Mouse (Mus musculus) brown adipose tissue, adult 24 weeks (tissue): Measurements from ENCODE around the gene Vipr1. TPM values are rescaled to one million over a fixed set of nuclear protein-coding genes. Genes with fewer than 3 reads are reported as not detected.

Experiments used
- H3K27ac ChIP-seq: fragments of 200-500 bp; replicated peaks from 2 replicates; pipeline ENCODE4 v1.5.1; 2012; ENCODE audit warnings: low read depth, mild to moderate bottlenecking, low read length
- H3K4me1 ChIP-seq: fragments of 200-500 bp; 2 replicates; pipeline ENCODE4 v1.6.1; 2012; ENCODE audit warnings: low read length, mixed read lengths; ENCODE audit not compliant: control insufficient read depth, insufficient read depth, insufficient read length
- H3K4me3 ChIP-seq: fragments of 200-500 bp; 2 replicates; pipeline ENCODE4 v1.5.1; 2012; ENCODE audit warnings: low read depth, mild to moderate bottlenecking, low read length, moderate library complexity; ENCODE audit not compliant: insufficient read depth
- polyA plus RNA-seq: library from polyadenylated mRNA; stranded (reverse); fragments of >200 nt; gene quantifications from 2 replicates; pipeline ENCODE4 v1.2.4, GENCODE M21; 2012; ENCODE audit not compliant: missing spikeins, insufficient read depth, insufficient read length

Gene Vipr1
- polyA plus RNA-seq, 1 experiment, result not detected

DNA sequence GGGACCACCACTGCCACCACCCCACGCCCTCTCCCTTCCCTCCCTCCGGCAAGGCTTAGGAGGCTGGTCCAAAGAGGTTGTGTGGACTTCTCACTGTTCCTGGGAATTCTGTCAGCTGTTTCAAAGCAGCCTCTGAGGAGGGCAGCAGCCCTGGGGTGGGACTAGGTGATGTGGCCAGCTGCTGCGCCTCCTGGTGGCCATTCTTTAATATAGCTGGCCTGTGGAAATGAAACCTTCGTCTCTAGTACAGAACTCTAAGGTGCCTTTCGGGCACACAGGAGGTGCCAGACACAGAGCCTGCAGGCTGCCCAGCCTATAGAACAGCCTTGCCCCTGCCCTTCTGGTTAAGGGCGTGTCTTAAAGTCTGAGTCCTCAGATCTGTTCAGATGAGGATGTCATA lies 37.0 kb downstream of the Vipr1 start:
- Histone ChIP-seq H3K4me1 (no peaks in the 10 kb centered on the region), H3K27ac (no peak overlapping the region), H3K4me3 (no peak overlapping the region)

GRCm38 (mm10) chr9:121681191-121681590 lies 38.7 kb downstream of the Vipr1 start:
- Histone ChIP-seq H3K4me3 (no peak overlapping the region), H3K27ac (no peak overlapping the region), H3K4me1 (no peaks in the 10 kb centered on the region)

- no peak overlapping the region for H3K27ac ChIP-seq
- no peaks in the 10 kb centered on the region for H3K4me1 ChIP-seq
- H3K4me3 ChIP-seq, result no peak overlapping the region
These were observed 39.6 kb downstream of the Vipr1 start for GRCm38 (mm10) chr9:121682037-121682680.

DNA sequence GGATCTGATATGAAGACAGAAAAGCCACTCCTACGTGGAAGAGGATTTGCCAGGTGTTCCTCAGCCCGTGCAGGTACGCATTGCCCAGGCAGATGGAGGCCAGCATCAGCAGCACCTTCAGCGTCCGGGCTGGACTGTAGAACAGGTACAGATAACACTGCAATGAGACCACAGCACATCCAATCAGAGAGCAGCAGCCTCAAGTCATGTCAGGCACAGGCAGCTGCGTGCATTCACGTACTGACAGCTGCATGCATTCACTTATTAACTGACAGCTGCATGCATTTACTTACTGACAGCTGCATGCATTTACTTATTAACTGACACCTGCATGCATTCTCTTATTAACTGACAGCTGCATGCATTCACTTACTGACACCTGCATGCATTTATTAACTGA lies 42.2 kb downstream of the Vipr1 start:
- Histone ChIP-seq H3K27ac (no peak overlapping the region), H3K4me3 (no peak overlapping the region), H3K4me1 (no peaks in the 10 kb centered on the region)

DNA sequence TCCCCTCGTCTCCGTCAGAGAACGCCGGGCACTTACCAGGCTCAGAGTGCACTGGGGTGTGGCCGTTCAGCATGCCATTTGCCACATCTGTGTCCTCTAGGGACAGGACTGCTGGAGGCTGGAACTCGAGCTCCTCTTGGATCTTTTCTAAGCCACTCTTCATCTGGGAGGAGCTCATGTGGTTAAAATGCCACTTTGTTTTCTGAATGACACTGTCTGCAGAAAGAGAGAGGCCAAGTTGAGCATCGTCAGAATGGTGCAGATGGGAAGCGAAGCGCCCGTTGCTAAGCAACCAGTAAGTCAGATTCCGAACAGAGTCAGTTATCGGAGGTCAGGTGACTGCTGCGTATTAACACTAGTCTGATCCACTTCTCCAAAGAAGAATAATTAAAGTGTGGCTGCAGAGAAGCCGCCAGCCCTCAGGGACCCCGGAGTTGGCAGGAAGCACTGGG lies 47.7 kb downstream of the Vipr1 start:
- no peak overlapping the region for H3K27ac ChIP-seq

DNA sequence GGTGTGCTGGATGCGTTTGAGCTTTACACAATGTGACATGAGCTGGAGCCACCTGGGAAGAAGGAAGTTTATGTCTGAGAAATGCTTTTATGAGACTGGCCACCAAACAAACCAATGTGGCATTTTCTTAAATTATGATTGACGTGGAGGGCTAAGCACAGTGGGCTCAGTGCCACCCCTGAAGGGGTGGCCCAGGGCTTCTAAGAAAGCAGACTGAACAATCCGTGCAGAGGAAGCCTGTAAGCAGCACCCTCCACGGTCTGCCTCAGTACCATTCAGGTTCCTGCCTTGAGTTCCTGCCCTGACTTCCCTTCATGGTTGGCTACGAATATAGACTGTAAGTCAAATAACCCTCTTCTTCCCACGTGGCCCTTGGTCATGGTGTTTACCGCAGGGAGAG lies 48.2 kb downstream of the Vipr1 start:
- Histone ChIP-seq H3K27ac (no peak overlapping the region), H3K4me1 (no peaks in the 10 kb centered on the region), H3K4me3 (no peak overlapping the region)

More for the DNA sequence above, 47.7 kb downstream of the Vipr1 start:
- Histone ChIP-seq H3K4me3 (no peak overlapping the region), H3K4me1 (no peaks in the 10 kb centered on the region)

- Histone ChIP-seq H3K4me1 (no peaks in the 10 kb centered on the region), H3K27ac (no peak overlapping the region), H3K4me3 (no peak overlapping the region)
These were observed 52.2 kb downstream of the Vipr1 start for GRCm38 (mm10) chr9:121694736-121695135.

GRCm38 (mm10) chr9:121696626-121697025 lies 54.1 kb downstream of the Vipr1 start:
- Histone ChIP-seq H3K4me3 (no peak overlapping the region), H3K27ac (no peak overlapping the region), H3K4me1 (no peaks in the 10 kb centered on the region)

DNA sequence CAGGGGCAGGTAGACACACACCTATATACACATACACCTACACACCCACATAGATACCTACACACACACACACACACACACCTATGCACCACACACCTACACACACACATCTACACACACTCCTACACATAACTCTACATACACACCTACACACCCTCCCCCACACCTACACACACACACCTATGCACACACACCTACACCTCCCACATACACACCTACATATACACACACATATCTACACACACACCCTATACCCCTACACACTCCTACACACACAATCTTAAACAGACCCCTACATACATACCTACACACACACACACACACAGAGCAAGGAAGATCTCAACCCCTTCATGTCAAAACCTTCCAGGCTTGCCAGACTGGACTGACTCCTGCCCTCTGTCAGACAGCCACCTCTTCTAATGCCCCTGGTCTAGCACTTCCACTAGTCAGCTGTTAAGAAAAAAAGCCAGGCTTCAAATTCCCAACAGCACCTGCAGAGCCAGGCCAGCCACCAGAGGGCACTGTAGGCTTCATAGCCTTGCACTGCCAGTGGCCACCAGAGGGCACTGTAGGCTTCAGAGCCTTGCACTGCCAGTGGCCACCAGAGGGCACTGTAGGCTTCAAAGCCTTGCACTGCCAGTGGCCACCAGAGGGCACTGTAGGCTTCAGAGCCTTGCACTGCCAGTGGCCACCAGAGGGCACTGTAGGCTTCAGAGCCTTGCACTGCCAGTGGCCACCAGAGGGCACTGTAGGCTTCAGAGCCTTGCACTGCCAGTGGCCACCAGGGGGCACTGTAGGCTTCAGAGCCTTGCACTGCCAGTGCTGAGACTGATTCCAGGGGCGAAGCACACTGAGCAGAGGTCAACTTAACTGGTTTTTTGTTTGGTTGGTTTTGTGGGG lies 54.9 kb downstream of the Vipr1 start:
- Histone ChIP-seq H3K27ac (no peak overlapping the region), H3K4me3 (no peak overlapping the region), H3K4me1 (no peaks in the 10 kb centered on the region)

GRCm38 (mm10) chr9:121704261-121704645 lies 61.7 kb downstream of the Vipr1 start:
- peak overlapping the region; percentile 35; the same call in 1 of the 2 replicates for H3K27ac ChIP-seq
- H3K4me1 ChIP-seq, result no peaks in the 10 kb centered on the region
- peak overlapping the region; percentile 51 for H3K4me3 ChIP-seq

DNA sequence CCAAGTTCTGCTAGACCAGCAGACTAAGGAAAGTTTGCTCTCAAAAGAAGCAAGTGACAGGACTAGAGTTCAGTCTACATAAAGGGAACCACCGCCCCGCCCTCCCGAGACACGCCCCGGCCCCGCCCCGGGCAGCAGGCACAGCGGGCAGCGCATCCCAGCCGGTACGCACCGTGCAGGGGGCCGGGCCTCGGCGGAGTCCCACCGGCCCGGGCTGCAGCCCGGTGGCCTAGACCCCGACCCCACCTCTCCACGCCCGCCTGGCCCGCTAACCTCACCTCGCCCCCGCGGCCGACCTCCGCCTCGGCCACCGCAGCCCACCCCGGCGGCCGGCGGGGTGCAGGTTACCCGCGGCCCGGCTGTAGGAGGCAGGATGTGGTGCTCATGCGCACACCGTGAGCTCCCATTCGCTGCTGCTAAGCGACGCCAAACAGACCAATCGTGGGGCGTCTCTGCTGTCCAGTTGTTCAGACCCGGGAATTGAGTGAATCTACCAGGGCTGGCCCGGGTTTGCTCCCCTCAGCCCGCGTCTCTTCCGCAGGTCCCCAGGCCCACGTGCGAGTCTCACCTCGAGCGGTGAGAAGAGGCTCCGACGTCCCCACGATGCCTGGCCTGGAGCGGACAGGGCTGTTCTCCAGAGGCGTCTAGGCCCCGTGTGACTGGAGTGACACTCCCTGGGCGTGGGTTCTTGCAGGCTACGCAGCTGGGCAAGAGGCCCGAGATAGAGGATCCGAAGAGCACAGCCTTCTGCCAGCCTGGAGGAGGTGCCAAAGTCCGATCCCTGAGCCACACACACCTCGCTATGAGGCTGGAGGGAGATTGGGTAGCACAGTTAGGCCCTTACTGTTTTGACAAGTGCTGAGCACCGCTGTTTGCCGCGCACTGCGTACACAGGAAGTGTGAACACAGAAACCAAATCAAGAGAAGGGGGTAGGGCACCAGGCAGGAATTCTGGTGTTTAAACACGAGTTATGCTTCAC lies 62.4 kb downstream of the Vipr1 start, which contains the start of gene Sec22c:
Gene Sec22c, minus strand, starts transcription at position 845 of the 980 bp plus-strand sequence.
- no peaks in the 10 kb centered on the region for H3K4me1 ChIP-seq
- H3K4me3 ChIP-seq, result peak within 1 kb of the TSS; percentile 71
- H3K27ac ChIP-seq, result peak within 1 kb of the TSS; percentile 35

- Histone ChIP-seq H3K4me1 (no peaks in the 10 kb centered on the region), H3K4me3 (no peak overlapping the region), H3K27ac (no peak overlapping the region)
These were observed 63.6 kb downstream of the Vipr1 start for GRCm38 (mm10) chr9:121706029-121706675.

DNA sequence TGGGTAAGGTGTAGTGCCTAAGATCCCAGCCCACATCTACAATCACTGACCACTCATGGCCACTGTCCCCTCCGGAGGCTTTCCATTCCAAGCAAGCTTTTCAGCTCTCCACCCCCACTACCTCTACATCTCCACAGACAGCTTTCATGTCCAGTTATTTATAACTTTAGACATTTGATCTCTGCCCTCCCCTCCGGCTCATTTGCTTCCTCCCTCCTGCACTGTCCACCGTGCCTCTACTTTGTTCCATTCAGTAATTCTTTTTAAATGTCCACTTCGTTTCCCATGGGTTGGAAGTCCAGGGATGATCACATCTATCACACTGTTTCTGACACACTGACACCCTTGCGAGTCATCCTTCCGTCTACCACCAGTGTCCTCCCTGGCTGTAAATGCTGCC lies 65.3 kb downstream of the Vipr1 start:
- Histone ChIP-seq H3K4me3 (no peak overlapping the region), H3K4me1 (0 out of 2 replicates have a peak, but pooled peaks cover 2% of the 10 kb centered on the region), H3K27ac (no peak overlapping the region)
